Mouse (Mus musculus): Measurements from ENCODE around the gene Rbfox1. TPM values are rescaled to one million over a fixed set of nuclear protein-coding genes. Genes with fewer than 3 reads are reported as not detected.

Rbfox1 gene
- polyA plus RNA-seq, 1 experiment from 2014 or later: 0.57 TPM

- Histone ChIP-seq H3K27ac (ENCODE audit: low read depth) (no peak overlapping the region), H3K4me2 (no peak overlapping the region), H3K27me3 (ENCODE audit: insufficient read depth, low read length) (no peaks in the 10 kb centered on the region), H3K9me3 (ENCODE audit: low read depth, low read length) (no peaks in the 10 kb centered on the region), H3K36me3 (ENCODE audit: insufficient read depth) (no peaks in the 10 kb centered on the region), H3K4me1 (ENCODE audit: insufficient read depth) (no peaks in the 10 kb centered on the region), H3K4me3 (ENCODE audit: low read depth, low read length) (no peak overlapping the region), H3K9ac (no peak overlapping the region)
- TF ChIP-seq CTCF (IDR thresholded peaks at IDR 0.05; ENCODE audit: low read depth): peak; percentile 46
- 43% methylated on average over 1 of the region's 1 CpGs for WGBS
- ATAC-seq (ENCODE audit: insufficient read depth) (no peak), DNase-seq (peak; percentile 2)
Measured at GRCm38 (mm10) chr16:7275901-7276300, 1390.7 kb downstream of the Rbfox1 start.

- WGBS: 67% methylated on average over 5 of the region's 5 CpGs
- no peak for TF ChIP-seq CTCF (IDR thresholded peaks at IDR 0.05; ENCODE audit: low read depth)
- no peak for ATAC-seq (ENCODE audit: insufficient read depth)
- Histone ChIP-seq H3K9me3 (ENCODE audit: low read depth, low read length) (no peaks in the 10 kb centered on the region), H3K4me1 (ENCODE audit: insufficient read depth) (no peaks in the 10 kb centered on the region), H3K4me2 (no peak overlapping the region), H3K4me3 (ENCODE audit: low read depth, low read length) (no peak overlapping the region), H3K27ac (ENCODE audit: low read depth) (no peak overlapping the region), H3K9ac (no peak overlapping the region), H3K27me3 (ENCODE audit: insufficient read depth, low read length) (no peaks in the 10 kb centered on the region), H3K36me3 (ENCODE audit: insufficient read depth) (no peaks in the 10 kb centered on the region)
- DNase-seq: no peak
Measured at GRCm38 (mm10) chr16:7279544-7279943, 1394.4 kb downstream of the Rbfox1 start.

DNA sequence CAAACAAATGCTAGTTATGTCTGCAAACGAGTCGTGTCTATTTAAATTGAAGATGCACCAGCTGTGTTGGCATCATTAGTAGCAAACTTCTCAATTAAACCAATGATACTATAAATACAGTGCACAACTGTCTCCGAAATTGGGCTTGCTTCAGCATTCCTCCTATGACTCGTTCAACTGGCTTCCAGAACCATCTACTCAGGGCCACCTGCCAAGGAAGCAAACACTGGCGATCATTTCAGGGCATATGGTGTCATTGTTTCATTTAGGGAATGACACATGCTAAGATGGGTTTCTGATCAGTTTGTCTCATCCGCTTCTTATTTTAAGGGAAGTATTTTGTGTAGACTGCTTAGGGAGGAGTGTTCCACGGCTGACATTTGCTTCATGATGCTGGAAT lies 1397.1 kb downstream of the Rbfox1 start:
- WGBS: 84% methylated on average over 7 of the region's 7 CpGs
- ATAC-seq (ENCODE audit: insufficient read depth): no peak

GRCm38 (mm10) chr16:7292985-7293805 lies 1408.0 kb downstream of the Rbfox1 start:
- Histone ChIP-seq H3K9me3 (ENCODE audit: low read depth, low read length) (no peaks in the 10 kb centered on the region), H3K36me3 (ENCODE audit: insufficient read depth) (no peaks in the 10 kb centered on the region), H3K4me1 (ENCODE audit: insufficient read depth) (no peaks in the 10 kb centered on the region), H3K4me2 (no peak overlapping the region), H3K4me3 (ENCODE audit: low read depth, low read length) (no peak overlapping the region), H3K27ac (ENCODE audit: low read depth) (no peak overlapping the region), H3K9ac (no peak overlapping the region), H3K27me3 (ENCODE audit: insufficient read depth, low read length) (no peaks in the 10 kb centered on the region)
- TF ChIP-seq CTCF (IDR thresholded peaks at IDR 0.05; ENCODE audit: low read depth): no peak
- no peak for DNase-seq
- 83% methylated on average over 16 of the region's 16 CpGs for WGBS
- no peak for ATAC-seq (ENCODE audit: insufficient read depth)

More for the DNA sequence above, 1397.1 kb downstream of the Rbfox1 start:
- Histone ChIP-seq H3K4me2 (no peak overlapping the region), H3K36me3 (ENCODE audit: insufficient read depth) (no peaks in the 10 kb centered on the region), H3K4me1 (ENCODE audit: insufficient read depth) (no peaks in the 10 kb centered on the region), H3K27ac (ENCODE audit: low read depth) (no peak overlapping the region), H3K9ac (no peak overlapping the region), H3K4me3 (ENCODE audit: low read depth, low read length) (no peak overlapping the region), H3K27me3 (ENCODE audit: insufficient read depth, low read length) (no peaks in the 10 kb centered on the region), H3K9me3 (ENCODE audit: low read depth, low read length) (no peaks in the 10 kb centered on the region)
- no peak for DNase-seq
- no peak for TF ChIP-seq CTCF (IDR thresholded peaks at IDR 0.05; ENCODE audit: low read depth)

GRCm38 (mm10) chr16:7302416-7302815 lies 1417.3 kb downstream of the Rbfox1 start:
- DNase-seq (no peak), ATAC-seq (ENCODE audit: insufficient read depth) (no peak)
- Histone ChIP-seq H3K27me3 (ENCODE audit: insufficient read depth, low read length) (no peaks in the 10 kb centered on the region), H3K4me3 (ENCODE audit: low read depth, low read length) (no peak overlapping the region), H3K9me3 (ENCODE audit: low read depth, low read length) (no peaks in the 10 kb centered on the region), H3K36me3 (ENCODE audit: insufficient read depth) (no peaks in the 10 kb centered on the region), H3K4me1 (ENCODE audit: insufficient read depth) (no peaks in the 10 kb centered on the region), H3K27ac (ENCODE audit: low read depth) (no peak overlapping the region), H3K9ac (no peak overlapping the region), H3K4me2 (no peak overlapping the region)
- TF ChIP-seq CTCF (IDR thresholded peaks at IDR 0.05; ENCODE audit: low read depth): no peak
- 69% methylated on average over 3 of the region's 3 CpGs for WGBS

DNA sequence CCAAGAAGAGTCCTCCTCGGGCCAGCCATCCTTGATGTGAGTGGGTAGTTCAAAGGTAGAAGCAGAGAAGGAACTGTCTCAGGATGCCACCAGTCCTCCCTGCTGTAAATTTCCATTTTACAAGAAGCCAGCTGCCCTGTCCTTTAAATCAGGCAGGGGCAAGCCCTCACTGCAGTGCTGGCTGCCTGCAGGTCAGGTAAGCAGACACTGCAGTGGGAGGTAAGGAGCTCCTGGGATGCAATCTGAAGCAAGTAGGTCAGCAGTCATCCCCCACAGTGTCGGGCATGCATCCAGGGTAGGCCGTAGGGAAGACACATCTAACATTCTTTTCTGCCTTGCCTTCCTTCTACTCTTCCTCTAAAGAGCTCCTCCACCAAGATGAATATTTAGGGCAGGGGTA lies 1444.0 kb downstream of the Rbfox1 start:
- 69% methylated on average over 3 of the region's 3 CpGs for WGBS
- ATAC-seq (ENCODE audit: insufficient read depth) (no peak), DNase-seq (no peak)
- Histone ChIP-seq H3K9ac (no peak overlapping the region), H3K4me3 (ENCODE audit: low read depth, low read length) (no peak overlapping the region), H3K27ac (ENCODE audit: low read depth) (no peak overlapping the region), H3K4me2 (no peak overlapping the region), H3K36me3 (ENCODE audit: insufficient read depth) (no peaks in the 10 kb centered on the region), H3K27me3 (ENCODE audit: insufficient read depth, low read length) (no peaks in the 10 kb centered on the region), H3K9me3 (ENCODE audit: low read depth, low read length) (no peaks in the 10 kb centered on the region), H3K4me1 (ENCODE audit: insufficient read depth) (no peaks in the 10 kb centered on the region)
- TF ChIP-seq CTCF (IDR thresholded peaks at IDR 0.05; ENCODE audit: low read depth): no peak

DNA sequence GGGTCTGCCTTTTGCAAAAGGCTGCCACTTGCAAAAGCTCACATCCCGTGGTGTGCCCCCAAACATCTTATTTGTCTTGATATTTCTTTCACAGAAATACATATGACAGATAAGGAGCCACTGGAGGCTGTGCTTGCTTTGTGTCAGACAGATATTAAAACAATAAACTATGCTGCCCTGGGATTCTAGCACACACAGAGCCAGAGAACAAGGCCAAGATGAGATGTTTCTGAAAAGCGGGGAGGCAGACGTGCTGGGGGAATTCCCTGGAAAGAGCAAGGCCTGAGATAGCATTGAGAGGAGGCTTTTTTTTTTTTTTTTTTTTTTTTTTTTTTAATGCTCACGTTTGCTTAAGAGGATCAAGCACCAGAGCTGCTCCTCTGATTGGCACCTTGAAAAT lies 1456.0 kb downstream of the Rbfox1 start:
- Histone ChIP-seq H3K9ac (no peak overlapping the region), H3K4me2 (no peak overlapping the region), H3K36me3 (ENCODE audit: insufficient read depth) (no peaks in the 10 kb centered on the region), H3K4me1 (ENCODE audit: insufficient read depth) (no peaks in the 10 kb centered on the region), H3K27me3 (ENCODE audit: insufficient read depth, low read length) (no peaks in the 10 kb centered on the region), H3K9me3 (ENCODE audit: low read depth, low read length) (no peaks in the 10 kb centered on the region), H3K27ac (ENCODE audit: low read depth) (no peak overlapping the region), H3K4me3 (ENCODE audit: low read depth, low read length) (no peak overlapping the region)
- no peak for TF ChIP-seq CTCF (IDR thresholded peaks at IDR 0.05; ENCODE audit: low read depth)
- ATAC-seq (ENCODE audit: insufficient read depth) (peak; percentile 24; the same call in 1 of the 2 replicates), DNase-seq (peak; percentile 25)
- 10% methylated on average over 4 of the region's 4 CpGs for WGBS

Measured in lung, embryonic 14.5 days (tissue).